Mouse (Mus musculus) adrenal gland, postnatal 36 days (tissue): ENCODE results near the gene Nob1. TPM values are rescaled to one million over a fixed set of nuclear protein-coding genes. Genes with fewer than 3 reads are reported as not detected.

ENCODE experiments used
- DNase-seq, 2 experiments: peaks; one replicate each; pipeline ENCODE4 v3.0.0; 2021; ENCODE audit warnings: mixed read lengths in 1 of 2
- total RNA-seq, 2 experiments: library from RNA; stranded (reverse); gene quantifications; 2 replicates each; pipeline ENCODE4 v1.2.3; 2021

Gene Nob1
- total RNA-seq, 2 experiments from 2014 or later, result 28.5 to 35.5 TPM

- peak; percentile 80 to 88 for DNase-seq
Measured at GRCm38 (mm10) chr8:107435962-107436831, 11.3 kb upstream of the Nob1 start, which contains the start of gene Wwp2. TSS of gene Wwp2 (plus strand) at chr8:107436365.

DNA sequence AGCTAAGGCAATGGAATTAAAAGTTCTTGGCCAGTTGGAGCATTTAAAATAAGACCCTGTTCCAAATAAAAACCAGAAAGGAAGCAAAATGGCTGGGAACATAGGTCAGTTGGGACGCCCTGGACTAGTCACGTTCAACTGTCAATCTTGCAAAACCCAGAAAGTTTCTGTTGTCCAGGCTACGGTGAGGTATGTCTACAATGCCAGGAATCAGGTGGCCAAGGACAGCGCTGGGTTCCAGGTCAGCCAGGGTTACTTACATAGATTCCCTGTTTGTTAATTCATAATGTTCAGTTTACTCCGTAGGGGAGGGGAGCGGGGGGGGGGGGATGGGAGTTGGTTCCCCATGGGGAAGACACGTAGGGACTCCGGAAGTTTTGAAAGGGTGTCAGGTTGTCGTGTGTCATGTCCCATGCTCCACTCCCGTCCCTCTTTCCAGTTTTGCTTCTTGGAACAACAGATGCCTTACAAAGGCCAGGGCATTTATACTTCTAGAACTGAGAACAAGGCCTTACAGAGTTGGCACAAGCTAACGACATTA lies 10.6 kb upstream of the Nob1 start:
- DNase-seq, result no peak

DNA sequence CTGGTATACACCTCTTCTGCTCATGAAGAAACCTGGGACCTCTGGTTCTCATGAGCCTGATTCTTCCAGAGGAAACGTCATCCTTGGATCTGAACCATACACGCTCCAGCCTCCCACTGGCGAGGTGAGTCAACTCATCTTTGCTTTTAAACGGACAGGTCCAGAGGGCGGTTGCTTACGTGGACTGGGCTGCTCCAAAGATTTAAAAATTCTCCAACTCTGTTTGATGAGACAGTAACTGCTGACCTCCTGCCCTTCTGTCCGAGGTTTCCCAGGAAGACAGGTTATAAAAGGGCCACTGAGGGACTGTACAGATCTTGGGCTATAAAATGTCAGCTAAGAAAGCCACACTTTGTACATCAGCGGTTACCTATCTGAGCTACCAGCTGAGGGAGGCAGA lies 6.0 kb upstream of the Nob1 start:
- DNase-seq, result no peak

- no peak for DNase-seq
Measured at GRCm38 (mm10) chr8:107425230-107425597, 363 bp upstream of the Nob1 start.

DNA sequence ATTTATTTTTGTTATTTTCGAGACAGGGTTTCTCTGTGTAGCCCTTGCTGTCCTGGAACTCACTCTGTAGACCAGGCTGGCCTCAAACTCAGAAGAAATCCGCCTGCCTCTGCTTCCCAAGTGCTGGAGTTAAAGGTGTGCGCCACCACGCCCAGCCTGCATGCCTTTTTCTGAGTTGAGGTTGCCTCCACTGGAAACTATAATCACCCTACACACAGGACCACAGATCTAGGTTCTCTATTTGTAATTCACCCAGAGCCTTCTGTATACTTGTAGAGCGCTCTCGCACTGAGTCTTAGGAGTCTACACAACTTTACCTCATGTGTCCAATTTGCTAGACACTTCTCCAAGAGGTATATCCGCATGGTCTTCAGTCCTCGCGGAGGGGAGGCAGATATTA lies 675 bp downstream of the Nob1 start:
- no peak for DNase-seq

GRCm38 (mm10) chr8:107417001-107417400 lies 7.8 kb downstream of the Nob1 start:
- DNase-seq, result no peak

DNA sequence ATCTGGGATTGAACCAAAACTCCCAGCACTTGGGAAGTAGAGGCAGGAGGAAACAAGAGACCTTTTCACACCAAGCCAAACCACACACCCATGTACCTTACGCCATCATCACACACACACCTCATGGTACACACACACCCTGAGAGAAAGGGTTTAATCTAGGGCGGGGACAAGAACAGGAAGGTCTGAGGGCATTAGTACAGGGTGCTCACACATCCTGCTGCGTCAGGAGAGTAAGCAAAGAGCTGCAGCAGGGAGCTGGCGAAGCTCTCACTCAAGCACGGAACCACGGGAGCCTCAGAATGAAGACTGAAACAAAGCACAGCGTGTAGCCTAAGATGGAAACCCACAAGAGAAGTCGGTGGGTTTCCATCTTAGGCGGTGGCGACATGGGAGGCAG lies 11.0 kb downstream of the Nob1 start:
- no peak for DNase-seq

- no peak for DNase-seq
Measured at GRCm38 (mm10) chr8:107412552-107412951, 12.3 kb downstream of the Nob1 start.

DNA sequence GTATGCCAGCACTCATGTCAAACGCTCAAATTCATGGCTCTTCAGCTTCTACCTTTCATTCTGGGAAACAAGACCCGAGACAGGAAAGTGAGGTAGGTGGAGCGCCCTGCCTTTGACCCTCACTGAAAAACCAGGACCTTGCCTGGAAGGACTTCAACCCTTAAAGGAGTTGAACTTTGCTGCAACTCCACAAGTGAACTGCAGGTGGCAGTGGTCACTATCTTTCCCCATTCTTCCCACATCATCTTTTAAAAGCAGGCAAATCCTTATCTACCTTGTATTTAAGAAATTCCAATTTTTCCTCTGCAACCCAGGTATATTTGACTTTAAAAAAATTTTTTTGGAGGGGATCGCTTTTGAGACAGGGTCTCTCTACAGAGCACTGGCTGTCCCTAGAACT lies 13.5 kb downstream of the Nob1 start:
- no peak for DNase-seq

DNA sequence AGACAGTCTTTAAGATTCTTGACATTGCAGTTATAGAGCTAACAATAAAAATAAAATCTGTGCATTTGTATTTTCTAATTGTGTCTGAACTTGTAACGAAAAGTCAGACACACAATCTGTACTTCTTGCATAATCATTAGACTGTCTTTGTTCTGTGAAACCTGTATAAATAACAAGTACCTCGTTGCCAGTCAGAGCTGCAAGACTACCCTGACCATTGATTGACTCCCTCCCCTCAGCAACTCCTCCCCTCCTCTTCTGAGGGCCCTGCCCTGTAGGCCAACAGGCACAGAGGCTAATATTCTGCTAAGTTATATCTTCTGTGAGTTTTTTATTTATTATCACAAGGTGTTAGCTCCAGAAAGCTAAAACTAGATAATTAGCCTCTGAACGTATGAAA lies 18.9 kb downstream of the Nob1 start:
- no peak for DNase-seq

DNA sequence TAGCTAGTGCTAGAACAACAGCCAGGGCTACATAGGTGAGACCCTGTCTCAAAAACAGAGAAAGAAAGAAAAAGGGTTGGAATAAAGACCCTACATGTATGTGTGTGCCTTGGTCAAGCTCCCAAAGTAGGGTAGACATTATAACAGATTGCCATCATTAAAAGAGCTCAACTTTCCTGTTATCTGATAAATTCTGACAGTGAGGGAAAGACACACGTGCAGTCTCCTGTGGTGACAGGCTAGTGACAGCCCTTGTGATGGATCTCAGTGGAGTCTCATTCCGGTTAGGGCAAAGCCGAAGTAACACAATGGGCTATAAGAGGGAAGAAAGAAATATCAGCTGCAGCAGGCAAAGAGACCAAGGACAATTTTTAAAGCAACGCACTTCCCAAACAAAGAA lies 20.8 kb downstream of the Nob1 start:
- no peak for DNase-seq

DNA sequence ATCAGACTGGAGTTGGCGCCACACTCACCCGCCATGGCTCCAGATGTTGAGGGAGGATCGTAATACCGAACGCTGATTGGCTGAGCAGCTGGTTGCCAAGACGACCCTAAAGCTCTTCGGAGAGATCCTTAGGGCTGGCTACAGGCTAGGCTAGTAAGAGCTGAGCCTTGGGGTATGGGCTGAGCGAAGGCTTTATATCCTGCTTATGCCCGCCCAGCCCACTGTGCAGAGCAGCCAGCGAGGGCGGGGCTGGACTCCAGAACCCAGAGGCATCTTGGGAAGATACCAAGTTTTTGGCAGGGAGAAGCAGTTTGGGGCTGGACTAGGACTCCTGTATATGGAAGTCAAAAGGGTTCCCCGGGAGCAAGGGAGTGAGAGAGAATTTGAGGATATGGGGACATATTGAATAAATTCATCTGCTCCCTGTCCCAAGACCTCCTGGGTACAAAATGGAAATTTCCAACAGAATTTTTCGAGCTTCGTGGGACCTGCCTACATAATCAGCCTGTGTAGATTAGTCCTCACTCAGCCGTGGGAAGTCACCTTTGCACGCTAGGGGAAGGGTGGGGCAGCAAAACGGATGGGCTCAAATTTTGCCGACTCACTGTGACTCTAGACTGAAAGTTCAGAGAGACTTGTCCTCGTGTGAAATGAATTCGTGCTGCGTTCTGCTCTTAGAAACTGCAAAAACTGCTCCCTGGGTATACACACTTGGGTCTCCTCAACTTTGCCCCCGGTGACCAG lies 21.6 kb downstream of the Nob1 start, which contains the start of gene Nqo1:
Gene Nqo1 (minus strand): TSS at position 169 of the 744 bp plus-strand sequence.
- peak; percentile 80 to 83 for DNase-seq

DNA sequence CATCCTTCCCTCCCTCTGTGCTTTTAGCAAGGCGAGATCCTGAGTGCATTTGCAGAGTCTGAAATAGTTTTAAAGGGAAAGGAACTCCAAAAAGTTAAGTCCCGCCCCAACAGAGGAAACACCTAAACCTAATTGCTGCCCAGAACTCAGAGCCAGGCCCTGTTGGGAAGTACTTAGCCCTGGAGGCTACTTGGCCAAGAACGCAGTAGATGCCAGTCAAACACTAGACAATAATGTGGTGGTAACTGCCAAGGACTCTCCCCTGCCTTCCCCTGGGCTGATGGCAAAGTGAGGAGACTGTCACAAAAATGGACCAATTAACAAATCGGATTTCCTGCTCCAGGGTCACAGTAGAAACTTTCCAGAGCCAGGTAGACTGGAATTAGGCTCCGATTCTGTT lies 23.0 kb downstream of the Nob1 start:
- no peak for DNase-seq

DNA sequence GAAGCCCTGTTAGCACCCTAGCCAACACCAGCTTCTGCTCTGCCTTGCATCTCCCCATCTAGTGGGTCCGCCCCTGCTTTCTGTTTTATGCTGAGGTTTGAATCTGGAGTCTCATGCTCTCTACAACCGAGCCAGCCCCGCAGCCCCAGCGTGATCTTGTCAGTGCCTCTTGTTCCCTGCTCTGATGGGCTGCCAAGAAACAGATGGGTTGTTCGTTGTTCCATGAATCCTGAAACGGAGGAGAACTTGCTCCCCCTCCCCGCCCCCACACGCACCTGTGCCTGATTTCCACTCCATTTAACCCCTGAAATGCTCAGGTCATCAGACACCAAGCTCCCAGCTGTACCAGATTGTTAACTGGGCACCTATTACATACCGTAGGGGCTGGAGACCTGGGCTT lies 25.4 kb downstream of the Nob1 start:
- no peak for DNase-seq

DNA sequence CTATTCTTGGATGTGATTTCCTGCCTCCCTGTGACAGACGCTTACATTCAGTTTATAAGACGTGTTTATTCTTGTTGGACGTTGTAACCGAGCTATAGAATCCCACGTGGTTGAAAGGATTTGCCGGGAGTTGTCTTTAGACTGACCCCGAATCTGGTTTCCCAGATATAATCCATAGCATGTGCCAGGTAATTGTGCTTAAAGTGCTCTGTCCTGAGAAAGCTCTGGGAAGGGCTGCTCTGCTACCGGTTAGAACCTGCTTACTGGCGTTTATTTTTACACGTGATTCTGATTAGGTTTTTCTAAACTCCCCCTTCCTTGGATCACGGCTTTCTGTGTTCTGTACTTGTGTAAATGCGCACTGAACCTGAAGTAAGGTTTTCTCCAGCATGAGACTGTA lies 27.2 kb downstream of the Nob1 start:
- DNase-seq, result no peak

GRCm38 (mm10) chr8:107396106-107396670 lies 28.7 kb downstream of the Nob1 start:
- peak; percentile 37 to 44 for DNase-seq

- DNase-seq, result no peak
Measured at GRCm38 (mm10) chr8:107395397-107395796, 29.5 kb downstream of the Nob1 start.

GRCm38 (mm10) chr8:107391136-107391516 lies 33.7 kb downstream of the Nob1 start:
- no peak for DNase-seq

DNA sequence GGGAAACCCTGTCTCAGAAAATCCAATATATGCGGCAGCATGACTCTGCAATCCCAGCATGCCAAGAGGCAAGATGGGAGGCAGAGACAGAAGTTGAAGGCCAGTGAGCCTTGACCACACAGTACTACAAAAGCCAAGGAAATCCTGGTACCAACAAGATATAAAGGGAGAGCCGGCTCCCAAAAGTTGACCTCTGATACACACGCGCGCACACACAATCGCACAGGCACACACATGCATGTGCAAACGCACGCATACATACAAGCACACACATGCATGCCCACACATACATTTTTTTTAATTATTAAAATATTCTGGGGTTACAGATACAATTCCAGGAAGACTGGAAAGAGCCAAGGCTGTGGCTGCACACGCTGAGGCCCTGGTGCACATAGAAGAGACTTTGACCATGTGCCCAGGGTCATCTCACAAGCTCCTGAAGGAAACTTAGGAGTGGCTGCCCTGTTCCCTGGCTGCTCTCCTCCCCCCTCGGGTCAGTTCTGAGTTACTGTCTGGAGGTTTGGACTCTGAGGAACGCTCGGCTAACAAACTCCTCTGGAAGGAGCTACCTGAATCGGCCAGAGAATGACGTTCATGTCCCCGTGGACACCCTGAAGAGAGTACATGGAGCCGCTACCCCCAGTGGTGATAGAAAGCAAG lies 34.2 kb downstream of the Nob1 start:
- DNase-seq, result no peak

DNA sequence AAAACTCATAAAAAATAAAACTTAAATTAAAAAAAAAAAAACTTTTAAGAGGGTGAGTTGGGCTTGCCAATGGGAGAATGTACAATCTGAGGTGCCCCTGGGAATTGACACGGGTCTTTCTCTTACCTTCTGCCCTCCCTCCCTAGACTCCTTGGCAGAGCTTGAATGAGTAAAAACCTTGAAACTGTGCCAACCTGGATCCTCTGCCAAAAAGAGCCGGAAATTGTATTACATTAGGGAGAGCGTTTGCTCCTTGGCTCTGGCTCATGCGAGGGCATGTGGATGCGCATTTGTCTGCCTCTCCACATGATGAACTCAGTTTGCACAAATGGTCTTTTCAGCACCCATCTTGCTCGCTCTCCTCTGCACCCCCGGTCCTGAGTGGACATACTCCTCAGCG lies 35.3 kb downstream of the Nob1 start:
- peak; percentile 86 to 87 for DNase-seq

DNA sequence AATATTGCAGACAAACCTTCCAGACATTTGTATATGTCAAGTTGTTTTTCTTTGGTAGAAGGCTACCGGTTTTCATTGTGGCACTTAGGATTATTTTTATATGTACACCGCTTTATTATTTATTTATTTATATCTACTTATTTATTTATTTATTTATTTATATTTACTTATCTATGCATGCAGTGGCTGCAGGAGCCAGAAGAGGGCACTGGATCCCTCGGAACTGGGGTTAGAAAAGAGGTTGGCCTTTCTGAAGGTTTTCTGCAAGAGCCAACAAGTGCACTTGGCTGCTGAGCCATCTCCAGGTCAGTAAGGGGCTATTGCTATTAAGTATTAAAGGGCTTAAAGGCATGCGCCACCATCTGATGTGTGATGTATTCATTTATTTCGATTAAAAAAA lies 37.0 kb downstream of the Nob1 start:
- DNase-seq, result peak; percentile 69 to 71

DNA sequence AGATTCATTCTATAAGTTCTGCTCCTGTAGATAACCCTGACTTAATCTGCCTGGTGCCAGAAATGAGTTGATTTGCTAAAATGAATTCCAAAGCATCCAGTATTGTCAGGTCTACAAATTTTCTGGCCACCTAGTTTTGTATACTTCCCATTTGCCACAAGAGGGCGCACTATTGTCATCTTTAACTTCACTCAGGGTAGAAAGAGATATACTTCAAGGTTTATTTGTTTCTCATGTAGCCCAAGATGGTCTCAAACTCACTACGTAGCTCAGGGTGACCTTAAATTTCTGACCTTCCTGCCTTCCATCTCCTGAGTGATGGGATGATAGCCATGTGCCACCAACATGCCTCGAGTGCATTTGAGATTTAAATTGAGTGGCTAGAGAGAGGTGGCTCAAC lies 38.2 kb downstream of the Nob1 start:
- DNase-seq, result no peak
